Mouse (Mus musculus) intestine, postnatal 0 days (tissue): ENCODE measurements around the gene Hormad1. TPM values are rescaled to one million over a fixed set of nuclear protein-coding genes. Genes with fewer than 3 reads are reported as not detected.

Source experiments
- ATAC-seq: fragments of 200-750 bp; cut with Nextera tagmentation; 2 replicates; pipeline ENCODE4 v1.8.0; 2017; ENCODE audit warnings: mild to moderate bottlenecking, moderate TSS enrichment, moderate library complexity
- H3K27ac ChIP-seq: fragments of 300-500 bp; sonication (generic); 2 replicates; pipeline ENCODE4 v1.5.1; 2014; ENCODE audit warnings: mild to moderate bottlenecking, low read depth, low read length, moderate library complexity
- H3K27me3 ChIP-seq: fragments of 300-500 bp; sonication (generic); replicated peaks from 2 replicates; pipeline ENCODE4 v1.6.1; 2014; ENCODE audit warnings: low read length, mixed read lengths; ENCODE audit not compliant: control insufficient read depth, insufficient read depth
- H3K36me3 ChIP-seq: fragments of 300-500 bp; sonication (generic); 2 replicates; pipeline ENCODE4 v1.6.1; 2014; ENCODE audit warnings: mild to moderate bottlenecking, moderate library complexity; ENCODE audit not compliant: control insufficient read depth, insufficient read depth
- H3K4me1 ChIP-seq: fragments of 300-500 bp; sonication (generic); replicated peaks from 2 replicates; pipeline ENCODE4 v1.6.1; 2014; ENCODE audit warnings: antibody characterized with exemption, low read length, mixed read lengths; ENCODE audit not compliant: control insufficient read depth, insufficient read depth
- H3K4me2 ChIP-seq: fragments of 300-500 bp; sonication (generic); replicated peaks from 2 replicates; pipeline ENCODE4 v1.6.1; 2014; ENCODE audit warnings: low read depth, mild to moderate bottlenecking, moderate library complexity
- H3K4me3 ChIP-seq: fragments of 300-500 bp; sonication (generic); 2 replicates; pipeline ENCODE4 v1.5.1; 2014; ENCODE audit warnings: low read depth, low read length
- H3K9ac ChIP-seq: fragments of 300-500 bp; sonication (generic); 2 replicates; pipeline ENCODE4 v1.6.1; 2014; ENCODE audit warnings: mild to moderate bottlenecking, low read depth, low read length
- H3K9me3 ChIP-seq: fragments of 300-500 bp; sonication (generic); 2 replicates; pipeline ENCODE4 v1.6.1; 2016; ENCODE audit warnings: mixed run types; ENCODE audit not compliant: control insufficient read depth
- CTCF ChIP-seq: sonication (generic); IDR thresholded peaks from 2 replicates; pipeline ENCODE4 v1.5.1; 2016; ENCODE audit warnings: low read depth, mild to moderate bottlenecking, control low read depth, antibody characterized with exemption, moderate library complexity
- WGBS: fragments of 180-500 bp; shearing (Covaris S2); extraction: QIAGEN DNeasy Blood & Tissue Kit; methylation state at CpG from one replicate; pipeline ENCODE4 v1.1.7; 2014; 5-methylcytosine and 5-hydroxymethylcytosine counted together
- polyA plus RNA-seq: library from polyadenylated mRNA; unstranded; fragments of >200 nt; fragmentation: Nextera tagmentation; extraction: Ambion mirVana; gene quantifications from 2 replicates; pipeline ENCODE4 v1.2.1, GENCODE M21; 2015

Gene Hormad1
- polyA plus RNA-seq, 1 experiment from 2014 or later, result not detected

DNA sequence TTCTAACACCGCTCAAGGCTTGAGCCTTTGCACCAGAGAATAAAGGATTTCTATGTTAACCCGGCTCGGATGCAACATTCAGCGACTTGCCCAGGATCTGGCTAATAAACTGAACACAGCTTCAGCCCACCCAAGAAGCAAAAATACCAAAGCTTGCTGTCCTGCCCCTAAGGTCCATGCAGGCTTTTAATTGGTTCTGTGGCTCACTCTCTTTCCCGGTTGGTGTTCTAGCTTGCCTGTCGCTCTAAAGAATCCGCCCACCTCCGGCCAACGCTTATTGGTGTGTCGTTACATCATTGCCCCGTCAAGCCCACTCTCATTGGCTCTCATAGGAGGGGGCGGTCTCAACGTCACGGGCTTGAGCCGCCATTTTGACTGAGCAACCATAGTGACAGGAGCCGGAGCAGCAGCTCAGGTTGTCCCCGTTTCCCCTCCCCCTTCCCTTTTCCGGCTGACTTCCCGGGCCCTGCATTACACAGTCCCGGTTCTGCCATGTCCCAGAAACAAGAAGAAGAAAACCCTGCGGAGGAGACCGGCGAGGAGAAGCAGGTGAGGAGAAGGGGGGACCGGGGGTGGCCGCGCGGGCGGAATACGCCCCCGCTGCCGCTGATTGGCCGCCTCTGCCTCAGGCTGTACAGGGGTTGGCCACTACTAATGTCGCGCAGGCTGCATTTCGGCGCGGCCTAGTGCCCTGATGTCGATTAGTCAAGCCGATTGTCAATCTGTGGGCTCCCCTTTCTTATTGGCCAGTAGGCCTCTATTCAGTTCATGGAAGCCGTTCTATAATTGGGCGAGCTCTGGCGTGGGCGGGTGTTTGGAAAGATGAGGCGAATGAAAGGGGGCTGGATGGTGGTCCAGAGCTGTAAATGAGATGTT, 65.4 kb downstream of the Hormad1 start, which contains the start of gene Ensa:
Gene Ensa (plus strand): TSS at position 366 of the 876 bp plus-strand sequence.
- H3K9me3 ChIP-seq, result no peaks in the 10 kb centered on the region
- ATAC-seq, result peak; percentile 99
- WGBS, result under 1% methylated on average over 44 of the region's 44 CpGs
- H3K27ac ChIP-seq, result peak within 1 kb of the TSS; percentile 84
- H3K4me2 ChIP-seq, result peak within 1 kb of the TSS; percentile 68
- peak within 1 kb of the TSS; percentile 67 for H3K9ac ChIP-seq
- H3K36me3 ChIP-seq, result peaks cover 35% of the 10 kb centered on the region
- no peaks in the 10 kb centered on the region for H3K27me3 ChIP-seq
- TF ChIP-seq CTCF, result no peak
- peak within 1 kb of the TSS; percentile 72 for H3K4me3 ChIP-seq
- H3K4me1 ChIP-seq, result no peaks in the 10 kb centered on the region

DNA sequence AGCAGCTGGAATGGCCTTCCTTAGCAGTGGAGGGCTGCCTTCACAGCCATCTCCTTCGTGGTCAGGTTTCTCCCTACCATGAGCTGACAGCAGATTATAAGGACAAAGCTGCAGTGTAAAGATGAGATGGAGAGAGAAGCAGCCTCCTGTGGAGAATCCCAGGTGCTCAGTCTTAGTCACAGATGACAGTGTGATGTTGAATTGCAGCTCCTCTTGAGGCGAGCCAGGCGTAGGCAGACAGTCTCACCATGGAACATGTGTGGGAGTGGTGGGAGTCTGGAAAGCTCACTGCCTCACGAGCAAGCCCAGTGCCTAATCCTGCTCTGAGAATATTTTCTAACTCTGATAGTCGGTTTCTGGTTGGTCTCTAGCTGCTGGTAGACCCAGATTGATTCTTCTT, 68.3 kb downstream of the Hormad1 start:
- Histone ChIP-seq H3K4me3 (no peak overlapping the region), H3K9ac (no peak overlapping the region), H3K4me2 (no peak overlapping the region), H3K9me3 (no peaks in the 10 kb centered on the region), H3K4me1 (no peaks in the 10 kb centered on the region), H3K27ac (no peak overlapping the region), H3K27me3 (no peaks in the 10 kb centered on the region), H3K36me3 (peaks cover 56% of the 10 kb centered on the region)
- TF ChIP-seq CTCF, result no peak
- WGBS, result 84% methylated on average over 5 of the region's 5 CpGs
- no peak for ATAC-seq

DNA sequence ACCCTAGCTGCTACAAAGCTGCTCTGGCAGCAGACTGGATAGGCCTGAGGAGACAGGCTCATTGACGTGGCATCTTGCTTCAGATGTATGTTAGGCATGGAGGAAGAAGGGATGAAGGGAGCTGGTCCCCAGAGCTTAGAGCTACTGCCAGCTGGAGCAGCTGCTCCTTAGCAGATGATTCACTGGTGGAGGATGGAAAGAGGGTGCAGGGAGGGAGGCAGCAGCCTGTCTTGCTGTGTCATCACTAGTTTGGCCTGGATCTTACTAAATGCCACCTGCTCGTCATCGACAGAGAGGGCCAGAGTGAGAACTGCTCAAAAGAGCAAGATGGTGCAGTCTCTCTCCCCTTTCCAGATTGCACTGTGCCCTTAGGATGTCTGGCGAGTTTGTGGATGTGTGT, 70.3 kb downstream of the Hormad1 start:
- no peak overlapping the region for H3K4me3 ChIP-seq
- no peak overlapping the region for H3K27ac ChIP-seq
- ATAC-seq, result no peak
- H3K9me3 ChIP-seq, result no peaks in the 10 kb centered on the region
- peaks cover 71% of the 10 kb centered on the region for H3K36me3 ChIP-seq
- H3K4me2 ChIP-seq, result no peak overlapping the region
- WGBS, result 72% methylated on average over 4 of the region's 4 CpGs
- H3K4me1 ChIP-seq, result no peaks in the 10 kb centered on the region
- H3K27me3 ChIP-seq, result no peaks in the 10 kb centered on the region
- no peak overlapping the region for H3K9ac ChIP-seq
- TF ChIP-seq CTCF, result no peak

DNA sequence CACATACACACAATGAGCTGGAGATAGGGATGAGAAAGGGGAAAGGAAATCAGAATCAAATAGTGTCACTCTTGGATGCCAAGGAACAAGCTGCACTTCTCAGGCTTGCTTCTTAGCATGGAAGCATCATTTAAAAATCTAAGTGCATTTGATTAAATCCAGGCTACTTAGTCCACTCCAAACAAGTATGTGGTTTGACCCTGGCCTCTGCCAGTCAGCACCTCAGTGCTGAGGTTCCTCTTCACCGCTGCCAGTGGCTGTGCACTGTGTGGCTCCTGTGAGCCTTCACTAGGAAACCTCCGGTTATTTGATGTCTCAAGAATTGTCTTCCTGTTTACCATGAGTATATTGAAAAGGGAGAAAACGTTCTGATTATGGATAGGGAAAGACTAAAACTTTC, 71.4 kb downstream of the Hormad1 start:
- TF ChIP-seq CTCF, result no peak
- H3K9me3 ChIP-seq, result no peaks in the 10 kb centered on the region
- H3K9ac ChIP-seq, result no peak overlapping the region
- no peak overlapping the region for H3K4me2 ChIP-seq
- no peak overlapping the region for H3K4me3 ChIP-seq
- H3K36me3 ChIP-seq, result peaks cover 79% of the 10 kb centered on the region
- H3K27me3 ChIP-seq, result no peaks in the 10 kb centered on the region
- no peak for ATAC-seq
- WGBS, result 71% methylated on average over 3 of the region's 3 CpGs
- no peaks in the 10 kb centered on the region for H3K4me1 ChIP-seq
- H3K27ac ChIP-seq, result no peak overlapping the region

DNA sequence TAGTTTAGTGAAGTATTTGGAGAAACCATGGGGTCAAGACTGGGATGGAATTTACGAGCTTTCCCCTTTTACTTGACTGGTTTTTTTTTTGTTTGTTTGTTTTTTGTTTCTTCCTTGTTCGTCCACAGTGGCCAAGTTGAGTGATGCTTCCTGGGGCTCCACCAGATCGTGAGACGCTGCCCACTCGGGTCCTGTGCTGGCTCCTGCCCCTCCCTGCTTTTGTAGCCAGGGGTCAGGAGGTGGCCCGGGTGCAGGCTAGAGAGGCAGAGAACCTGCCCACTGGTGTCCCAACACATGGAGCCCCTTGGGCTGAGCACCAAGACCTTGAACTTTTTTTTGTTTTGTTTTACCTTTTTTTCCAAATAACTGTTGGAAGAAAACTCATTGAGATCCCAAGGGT, 71.8 kb downstream of the Hormad1 start:
- H3K9ac ChIP-seq, result no peak overlapping the region
- H3K4me1 ChIP-seq, result no peaks in the 10 kb centered on the region; the same call in 1 of the 2 replicates
- H3K4me3 ChIP-seq, result no peak overlapping the region
- H3K27me3 ChIP-seq, result no peaks in the 10 kb centered on the region
- H3K36me3 ChIP-seq, result peaks cover 79% of the 10 kb centered on the region
- 68% methylated on average over 6 of the region's 6 CpGs for WGBS
- no peak for TF ChIP-seq CTCF
- H3K27ac ChIP-seq, result no peak overlapping the region
- H3K9me3 ChIP-seq, result no peaks in the 10 kb centered on the region
- ATAC-seq, result no peak
- H3K4me2 ChIP-seq, result no peak overlapping the region

DNA sequence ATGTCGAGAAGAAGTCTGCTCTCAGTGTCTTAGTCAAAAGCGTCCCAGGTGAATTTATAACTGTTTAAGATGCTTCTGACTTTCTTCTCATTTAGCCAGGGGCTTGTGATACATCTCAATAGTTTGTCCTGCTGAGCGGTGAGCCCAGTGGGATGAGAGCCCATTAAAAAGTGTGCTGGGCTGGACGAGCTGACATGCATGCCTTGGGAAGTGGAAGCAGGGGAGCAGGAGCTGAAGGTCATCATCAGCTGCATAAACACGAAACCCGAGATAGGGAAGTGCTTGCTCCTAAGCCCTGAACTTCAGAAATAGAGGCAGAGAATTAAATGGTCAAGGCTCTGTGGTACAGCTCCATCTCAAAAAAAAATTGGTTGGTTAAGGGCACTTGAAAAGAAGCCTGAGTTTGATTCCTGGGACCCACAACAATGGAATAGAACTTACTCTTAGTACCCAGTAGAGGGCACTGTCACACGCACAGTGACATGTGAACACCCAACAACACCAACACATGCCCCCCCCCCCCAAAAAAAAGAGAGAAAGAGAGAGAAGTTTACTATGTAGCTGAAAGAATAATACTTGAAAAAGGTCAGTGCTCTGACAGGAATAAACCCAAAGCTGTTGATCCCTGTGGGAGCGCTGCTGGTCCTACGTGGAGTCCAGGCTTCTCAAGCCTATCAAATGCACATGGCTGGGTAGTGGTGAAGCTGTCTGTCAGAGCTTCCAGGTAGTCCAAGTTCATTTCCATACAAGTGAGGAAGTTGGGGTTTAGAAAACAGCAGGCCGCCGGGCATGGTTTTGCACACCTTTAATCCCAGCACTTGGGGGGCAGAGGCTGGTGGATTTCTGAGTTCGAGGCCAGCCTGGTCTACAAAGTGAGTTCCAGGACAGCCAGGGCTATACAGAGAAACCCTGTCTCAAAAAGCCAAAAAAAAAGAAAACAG, 73.4 kb downstream of the Hormad1 start:
- TF ChIP-seq CTCF, result peak; percentile 80
- Histone ChIP-seq H3K9ac (no peak overlapping the region), H3K4me2 (no peak overlapping the region), H3K27me3 (no peaks in the 10 kb centered on the region), H3K4me3 (no peak overlapping the region), H3K9me3 (no peaks in the 10 kb centered on the region), H3K4me1 (no peaks in the 10 kb centered on the region; the same call in 1 of the 2 replicates), H3K27ac (no peak overlapping the region; the same call in 1 of the 2 replicates), H3K36me3 (peaks cover 74% of the 10 kb centered on the region)
- 68% methylated on average over 12 of the region's 12 CpGs for WGBS
- no peak; the same call in 1 of the 2 replicates for ATAC-seq
